Mouse (Mus musculus) spleen, adult 2 months (tissue): ENCODE measurements around the gene Casc4. TPM values are rescaled to one million over a fixed set of nuclear protein-coding genes. Genes with fewer than 3 reads are reported as not detected.
A peak's percentile ranks its signal among the peaks of the same experiment; 100 is the strongest.

ENCODE experiments used
- DNase-seq, 2 experiments: peaks; one replicate each; pipeline versions ENCODE4 v3.0.0 to v3.0.0-alpha.2; 2012 to 2021; ENCODE audit warnings: low spot score in 2 of 2, low read depth in 1 of 2
- H3K27ac ChIP-seq: fragments of 200-500 bp; 2 replicates; pipeline ENCODE4 v1.5.1; 2012; ENCODE audit warnings: low read length, inconsistent platforms; ENCODE audit not compliant: insufficient read depth
- H3K27me3 ChIP-seq: fragments of 200-500 bp; 2 replicates; pipeline ENCODE4 v1.6.1; 2012; ENCODE audit warnings: mild to moderate bottlenecking, moderate library complexity, low read length, inconsistent platforms; ENCODE audit not compliant: control insufficient read depth, insufficient read depth
- H3K36me3 ChIP-seq: fragments of 200-500 bp; 2 replicates; pipeline ENCODE4 v1.6.1; 2012; ENCODE audit warnings: mild to moderate bottlenecking, low read length, inconsistent platforms; ENCODE audit not compliant: control insufficient read depth, insufficient read depth
- H3K4me1 ChIP-seq: fragments of 200-500 bp; 2 replicates; pipeline ENCODE4 v1.6.1; 2011; ENCODE audit warnings: inconsistent platforms; ENCODE audit not compliant: control insufficient read depth, insufficient read depth, insufficient read length
- H3K4me3 ChIP-seq: fragments of 200-500 bp; 2 replicates; pipeline ENCODE4 v1.5.1; 2011; ENCODE audit warnings: mild to moderate bottlenecking, inconsistent platforms; ENCODE audit not compliant: insufficient read depth, insufficient read length; ENCODE audit errors: extremely low read depth
- CTCF ChIP-seq: fragments of 200-500 bp; IDR thresholded peaks from 2 replicates; pipeline ENCODE4 v1.5.1; 2011; ENCODE audit warnings: mild to moderate bottlenecking, inconsistent platforms; ENCODE audit not compliant: insufficient read depth, insufficient read length, insufficient replicate concordance; ENCODE audit errors: extremely low read depth
- POLR2A ChIP-seq: fragments of 200-500 bp; IDR thresholded peaks from 2 replicates; pipeline ENCODE4 v1.6.1; 2011; ENCODE audit warnings: low read depth, low read length, inconsistent platforms
- WGBS: fragments of 180-500 bp; shearing (Covaris S2); methylation state at CpG from one replicate; pipeline ENCODE4 v1.1.7; 2018; 5-methylcytosine and 5-hydroxymethylcytosine counted together
- polyA plus RNA-seq: library from polyadenylated mRNA; depleted of rRNA; stranded (reverse); fragments of >200 nt; gene quantifications from 2 replicates; pipeline ENCODE4 v1.2.3, GENCODE M21; 2012

Casc4 gene
- polyA plus RNA-seq, 1 experiment, result 1.6 TPM

- Histone ChIP-seq H3K4me3 (peak overlapping the region; percentile 67), H3K36me3 (no peaks in the 10 kb centered on the region), H3K27ac (no peak overlapping the region), H3K4me1 (peaks cover 3% of the 10 kb centered on the region; the same call in 1 of the 2 replicates), H3K27me3 (0 out of 2 replicates have a peak, but pooled peaks cover 2% of the 10 kb centered on the region)
- WGBS, result 2% methylated on average over 63 of the region's 63 CpGs
- no peak for TF ChIP-seq POLR2A
- TF ChIP-seq CTCF, result no peak
- peak in 1 of 2 experiments; percentile 4 for DNase-seq
Observed at GRCm38 (mm10) chr2:121867051-121867928, 520 bp downstream of the Casc4 start.

- no peaks in the 10 kb centered on the region for H3K36me3 ChIP-seq
- H3K27me3 ChIP-seq, result no peaks in the 10 kb centered on the region
- no peak for DNase-seq
- TF ChIP-seq POLR2A (no peak), CTCF (no peak)
- no peak overlapping the region for H3K27ac ChIP-seq
- 86% methylated on average over 1 of the region's 1 CpGs for WGBS
- no peak overlapping the region for H3K4me3 ChIP-seq
- H3K4me1 ChIP-seq, result no peaks in the 10 kb centered on the region
Observed at GRCm38 (mm10) chr2:121879506-121879905, 12.7 kb downstream of the Casc4 start.

GRCm38 (mm10) chr2:121885509-121886106 lies 18.8 kb downstream of the Casc4 start:
- no peak for TF ChIP-seq CTCF
- TF ChIP-seq POLR2A, result no peak
- DNase-seq, result no peak
- no peaks in the 10 kb centered on the region for H3K4me1 ChIP-seq
- no peaks in the 10 kb centered on the region for H3K36me3 ChIP-seq
- no peak overlapping the region for H3K27ac ChIP-seq
- 0% methylated on average over 1 of the region's 1 CpGs for WGBS
- no peak overlapping the region for H3K4me3 ChIP-seq
- no peaks in the 10 kb centered on the region for H3K27me3 ChIP-seq

- no peak for TF ChIP-seq CTCF
- no peak for TF ChIP-seq POLR2A
- DNase-seq, result no peak
- no peaks in the 10 kb centered on the region for H3K36me3 ChIP-seq
- H3K27me3 ChIP-seq, result no peaks in the 10 kb centered on the region
- no peaks in the 10 kb centered on the region for H3K4me1 ChIP-seq
- H3K27ac ChIP-seq, result no peak overlapping the region
- no peak overlapping the region for H3K4me3 ChIP-seq
- 94% methylated on average over 1 of the region's 1 CpGs for WGBS
Observed at GRCm38 (mm10) chr2:121886406-121886805, 19.6 kb downstream of the Casc4 start.

GRCm38 (mm10) chr2:121888720-121889497 lies 22.1 kb downstream of the Casc4 start:
- H3K4me1 ChIP-seq, result no peaks in the 10 kb centered on the region
- H3K27me3 ChIP-seq, result no peaks in the 10 kb centered on the region
- H3K36me3 ChIP-seq, result no peaks in the 10 kb centered on the region
- no peak overlapping the region for H3K4me3 ChIP-seq
- no peak overlapping the region for H3K27ac ChIP-seq
- WGBS, result 86% methylated on average over 3 of the region's 3 CpGs
- TF ChIP-seq CTCF (no peak), POLR2A (no peak)
- no peak for DNase-seq

- no peak for DNase-seq
- H3K4me1 ChIP-seq, result no peaks in the 10 kb centered on the region
- H3K4me3 ChIP-seq, result no peak overlapping the region
- H3K36me3 ChIP-seq, result no peaks in the 10 kb centered on the region
- WGBS, result 85% methylated on average over 2 of the region's 2 CpGs
- H3K27me3 ChIP-seq, result no peaks in the 10 kb centered on the region
- TF ChIP-seq POLR2A, result no peak
- TF ChIP-seq CTCF, result no peak
- H3K27ac ChIP-seq, result no peak overlapping the region
Observed at GRCm38 (mm10) chr2:121895261-121895660, 28.5 kb downstream of the Casc4 start.
